Mouse (Mus musculus) gastrocnemius, postnatal 14 days (tissue): Measurements from ENCODE around the gene Rtkn2. TPM values are rescaled to one million over a fixed set of nuclear protein-coding genes. Genes with fewer than 3 reads are reported as not detected.
"Not testable (repeated sequence)": the region's sequence is repeated elsewhere in the genome, so short reads cannot be mapped to it uniquely, and the experiment has no call there.

Experiments
- DNase-seq: peaks from one replicate; pipeline ENCODE4 v3.0.0; 2021; ENCODE audit warnings: mixed read lengths
- intact Hi-C: fragments of 180-260 bp; cut with DNase I; formaldehyde crosslinking; loops from one replicate; pipeline ENCODE4 v1.15.1; 2025; ENCODE audit warnings: low total_unique reads
- total RNA-seq, 2 experiments: library from RNA; stranded (reverse); gene quantifications; 2 replicates each; pipeline ENCODE4 v1.2.3; 2021

Gene Rtkn2
- total RNA-seq, 2 experiments from 2014 or later: 1.1 to 1.8 TPM

- intact Hi-C loops: no loop called here
- DNase-seq: no peak
Measured at GRCm38 (mm10) chr10:68095136-68095535, 115.8 kb downstream of the Rtkn2 start.

GRCm38 (mm10) chr10:68096395-68096794, 117.0 kb downstream of the Rtkn2 start:
- DNase-seq: no peak
- intact Hi-C loops: no loop called here

- intact Hi-C loops: no loop called here
- DNase-seq: no peak
Measured at GRCm38 (mm10) chr10:68097821-68098675, 118.7 kb downstream of the Rtkn2 start.

- intact Hi-C loops, DNase-seq: not testable (repeated sequence)
Measured at GRCm38 (mm10) chr10:68099801-68100200, 120.4 kb downstream of the Rtkn2 start.

- intact Hi-C loops: no loop called here
- DNase-seq: no peak
Measured at GRCm38 (mm10) chr10:68100506-68100905, 121.1 kb downstream of the Rtkn2 start.

- no peak for DNase-seq
- intact Hi-C loops: no loop called here
Measured at GRCm38 (mm10) chr10:68101251-68101650, 121.9 kb downstream of the Rtkn2 start.

- DNase-seq: peak; percentile 51
- intact Hi-C loops: no loop called here
Measured at GRCm38 (mm10) chr10:68102566-68102965, 123.2 kb downstream of the Rtkn2 start.

GRCm38 (mm10) chr10:68103078-68103855, 123.9 kb downstream of the Rtkn2 start:
- no peak for DNase-seq
- intact Hi-C loops: no loop called here

GRCm38 (mm10) chr10:68103988-68104387, 124.6 kb downstream of the Rtkn2 start:
- intact Hi-C loops: no loop called here

GRCm38 (mm10) chr10:68104481-68104880, 125.1 kb downstream of the Rtkn2 start:
- intact Hi-C loops: no loop called here
- no peak for DNase-seq

More at GRCm38 (mm10) chr10:68103988-68104387, 124.6 kb downstream of the Rtkn2 start:
- peak; percentile 49 for DNase-seq

GRCm38 (mm10) chr10:68104881-68105781, 125.8 kb downstream of the Rtkn2 start:
- intact Hi-C loops: no loop called here
- DNase-seq: no peak

- DNase-seq: no peak
- intact Hi-C loops: no loop called here
Measured at GRCm38 (mm10) chr10:68106351-68106950, 127.1 kb downstream of the Rtkn2 start.

- DNase-seq: no peak
- intact Hi-C loops: no loop called here
Measured at GRCm38 (mm10) chr10:68107716-68108115, 128.3 kb downstream of the Rtkn2 start.

Other genes with a start within 250 kb of the Rtkn2 start
- under 1 TPM; 0.33 to 0.41 TPM for gene Zfp365, start 66.9 kb upstream of the Rtkn2 start, total RNA-seq